Mouse (Mus musculus): Measurements from ENCODE around the gene Armc3.

The Armc3 gene

DNA sequence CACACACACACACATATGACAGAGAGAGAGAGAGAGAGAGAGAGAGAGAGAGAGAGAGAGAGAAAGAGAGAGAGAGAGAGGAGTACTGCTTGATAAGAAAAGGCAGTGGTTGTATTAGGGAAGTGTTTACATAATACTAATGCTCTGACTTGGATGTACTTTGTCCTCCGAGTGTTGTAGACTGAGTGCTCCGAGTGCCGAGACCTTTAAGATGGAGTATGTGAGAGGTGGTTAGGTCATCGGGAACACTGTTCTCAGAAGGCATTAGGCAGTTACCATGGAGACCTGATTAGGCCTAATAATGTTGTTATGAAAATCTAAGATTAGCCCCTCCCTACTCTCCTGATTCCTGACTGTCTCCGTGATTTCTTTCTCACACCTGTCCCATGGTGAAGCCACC is 151.1 kb downstream of the Armc3 start:
- CTCF ChIA-PET = no interaction called here

DNA sequence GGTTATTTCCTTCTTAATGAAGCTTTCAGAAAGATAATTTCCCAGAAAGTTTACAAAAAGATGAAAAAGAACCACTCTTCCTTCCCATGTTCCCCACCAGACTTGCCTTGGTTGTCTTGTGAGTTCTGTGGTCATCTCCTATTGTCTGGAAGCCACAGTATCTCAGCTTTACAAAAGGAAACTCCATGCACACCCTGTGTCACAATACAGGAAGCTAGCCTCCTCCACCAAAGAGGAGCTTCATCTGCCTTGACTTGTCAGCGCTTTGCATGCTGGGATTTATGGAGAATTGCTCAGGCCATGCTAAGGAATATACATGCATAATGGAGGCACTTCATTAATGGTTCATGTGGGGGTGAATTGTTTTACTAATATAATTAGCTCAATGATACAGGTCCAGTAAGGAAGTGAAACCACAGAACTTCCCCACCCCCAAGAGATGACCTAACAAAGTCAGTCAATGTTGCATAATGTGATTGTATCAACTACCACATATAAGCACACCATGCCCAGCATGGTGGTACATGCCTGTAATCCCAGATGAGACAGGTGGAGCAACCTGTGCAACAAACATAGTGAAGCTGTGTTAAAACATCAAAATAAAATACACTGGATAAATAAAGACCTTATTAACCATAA is 152.6 kb downstream of the Armc3 start:
- CTCF ChIA-PET = no interaction called here

DNA sequence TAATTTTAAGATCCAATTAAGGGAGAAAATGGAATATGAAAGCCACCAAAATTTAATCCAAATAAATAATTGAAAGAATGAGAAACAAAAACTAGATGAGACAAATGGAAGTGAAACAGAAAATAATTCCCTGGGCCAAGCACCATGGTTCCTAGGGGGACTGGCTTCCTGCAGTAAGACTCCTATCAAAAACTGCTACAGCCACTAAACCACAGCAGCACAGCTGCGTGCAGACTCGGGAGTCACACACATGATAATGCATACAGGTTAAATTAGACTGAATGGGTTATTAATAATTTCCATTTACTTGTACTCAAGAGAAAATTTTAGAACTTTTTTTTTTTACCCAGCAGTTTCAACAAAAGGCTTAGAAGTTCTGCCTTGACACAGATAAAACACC is 154.1 kb downstream of the Armc3 start:
- CTCF ChIA-PET = no interaction called here
